Mouse (Mus musculus): ENCODE measurements at regions not wholly inside any gene's neighbourhood (a gene's known extent, or its start where the extent isn't known, plus 50 kb on each side); places are given as distances from the start of the nearest gene placed in this dataset.

- no peak for DNase-seq (ENCODE audit: low read depth, low spot score)
- Histone ChIP-seq H3K79me2 (ENCODE audit: control insufficient read depth, insufficient read depth, low read length, poor library complexity) (no peaks in the 10 kb centered on the region), H3K36me3 (ENCODE audit: control insufficient read depth in 1 of 2, insufficient read depth in 2 of 2, low read length in 2 of 2) (no peaks in the 10 kb centered on the region), H3K4me3 (ENCODE audit: control insufficient read depth in 1 of 2, insufficient read depth in 1 of 2, low read depth in 2 of 2, low read length in 2 of 2) (no peak overlapping the region), H3K9ac (ENCODE audit: control insufficient read depth, low read depth, low read length, poor library complexity, severe bottlenecking) (no peak overlapping the region), H3K9me3 (replicated peaks; ENCODE audit: insufficient read depth, low read length) (no peaks in the 10 kb centered on the region), H3K27me3 (ENCODE audit: control insufficient read depth in 1 of 2, insufficient read depth in 2 of 2, low read length in 2 of 2) (no peaks in the 10 kb centered on the region), H3K27ac (ENCODE audit: control insufficient read depth, low read depth, low read length) (no peak overlapping the region), H3K4me1 (ENCODE audit: control insufficient read depth in 1 of 2, insufficient read depth in 2 of 2, low read length in 2 of 2) (no peaks in the 10 kb centered on the region)
- TF ChIP-seq GATA1 (IDR thresholded peaks at IDR 0.05; ENCODE audit: low read depth, low read length) (no peak), JUND (IDR thresholded peaks at IDR 0.05; ENCODE audit: low read depth, low read length) (no peak), NRF1 (IDR thresholded peaks at IDR 0.05; ENCODE audit: insufficient read depth, low read depth, low read length, poor library complexity, severe bottlenecking) (no peak), USF2 (IDR thresholded peaks at IDR 0.05; ENCODE audit: borderline replicate concordance in 1 of 2, insufficient read depth in 1 of 2, low read depth in 1 of 2, low read length in 2 of 2) (no peak), MAFK (IDR thresholded peaks at IDR 0.05; ENCODE audit: borderline replicate concordance, low read depth, low read length) (no peak)
Observed at GRCm38 (mm10) chr1:186458099-186458637, 247.6 kb downstream of the Tgfb2 start.

GRCm38 (mm10) chr1:186457098-186457497 lies 248.7 kb downstream of the Tgfb2 start:
- Histone ChIP-seq H3K36me3 (ENCODE audit: control insufficient read depth in 1 of 2, insufficient read depth in 2 of 2, low read length in 2 of 2) (no peaks in the 10 kb centered on the region), H3K9me3 (replicated peaks; ENCODE audit: insufficient read depth, low read length) (no peaks in the 10 kb centered on the region), H3K9ac (ENCODE audit: control insufficient read depth, low read depth, low read length, poor library complexity, severe bottlenecking) (no peak overlapping the region), H3K27me3 (ENCODE audit: control insufficient read depth in 1 of 2, insufficient read depth in 2 of 2, low read length in 2 of 2) (no peaks in the 10 kb centered on the region), H3K79me2 (ENCODE audit: control insufficient read depth, insufficient read depth, low read length, poor library complexity) (no peaks in the 10 kb centered on the region), H3K27ac (ENCODE audit: control insufficient read depth, low read depth, low read length) (no peak overlapping the region), H3K4me1 (ENCODE audit: control insufficient read depth in 1 of 2, insufficient read depth in 2 of 2, low read length in 2 of 2) (no peaks in the 10 kb centered on the region), H3K4me3 (ENCODE audit: control insufficient read depth in 1 of 2, insufficient read depth in 1 of 2, low read depth in 2 of 2, low read length in 2 of 2) (no peak overlapping the region)
- TF ChIP-seq SMC3 (IDR thresholded peaks at IDR 0.05; ENCODE audit: low read depth, low read length) (no peak), EP300 (IDR thresholded peaks at IDR 0.05; ENCODE audit: low read depth in 1 of 2, low read length in 2 of 2) (no peak), MAX (IDR thresholded peaks at IDR 0.05; ENCODE audit: low read length) (no peak), MYC (IDR thresholded peaks at IDR 0.05; ENCODE audit: low read depth, low read length) (no peak), KAT2A (conservative IDR thresholded peaks at IDR 0.05; ENCODE audit: low read depth, low read length) (no peak), RAD21 (IDR thresholded peaks at IDR 0.05; ENCODE audit: low read depth, low read length) (no peak), ZKSCAN1 (IDR thresholded peaks at IDR 0.05; ENCODE audit: low read depth, low read length) (no peak), UBTF (IDR thresholded peaks at IDR 0.05; ENCODE audit: borderline replicate concordance, insufficient read depth, low read depth, low read length) (no peak), POLR2AphosphoS5 (IDR thresholded peaks at IDR 0.05; ENCODE audit: borderline replicate concordance, low read depth, low read length) (no peak), USF2 (IDR thresholded peaks at IDR 0.05; ENCODE audit: borderline replicate concordance in 1 of 2, insufficient read depth in 1 of 2, low read depth in 1 of 2, low read length in 2 of 2) (no peak)
- DNase-seq (ENCODE audit: low read depth, low spot score): no peak

Data from MEL (cell line).